Mouse (Mus musculus): ENCODE data around the gene BC037034.
"Not testable (repeated sequence)": the region's sequence is repeated elsewhere in the genome, so short reads cannot be mapped to it uniquely, and the experiment has no call there.

The BC037034 gene

DNA sequence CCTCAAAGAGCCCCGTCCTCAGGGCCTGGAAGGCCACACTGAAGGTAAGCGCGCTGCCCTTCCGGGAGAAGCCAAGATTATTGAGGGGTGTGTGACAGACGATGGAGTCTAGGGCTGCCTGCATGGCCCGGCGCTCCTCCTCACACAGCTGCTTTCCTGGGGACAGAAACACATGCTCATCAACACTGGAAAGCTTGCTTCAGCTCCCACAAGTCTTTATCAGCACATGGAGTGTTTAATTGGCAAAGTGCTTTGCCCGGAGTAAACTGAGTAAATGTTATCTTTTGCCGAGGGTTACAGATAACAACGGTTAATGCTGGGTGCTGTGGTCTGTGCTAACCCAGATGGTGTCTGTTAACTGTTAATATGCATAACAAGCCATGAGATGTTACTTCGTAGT, 3.0 kb downstream of the BC037034 start:
- no peak for DNase-seq

DNA sequence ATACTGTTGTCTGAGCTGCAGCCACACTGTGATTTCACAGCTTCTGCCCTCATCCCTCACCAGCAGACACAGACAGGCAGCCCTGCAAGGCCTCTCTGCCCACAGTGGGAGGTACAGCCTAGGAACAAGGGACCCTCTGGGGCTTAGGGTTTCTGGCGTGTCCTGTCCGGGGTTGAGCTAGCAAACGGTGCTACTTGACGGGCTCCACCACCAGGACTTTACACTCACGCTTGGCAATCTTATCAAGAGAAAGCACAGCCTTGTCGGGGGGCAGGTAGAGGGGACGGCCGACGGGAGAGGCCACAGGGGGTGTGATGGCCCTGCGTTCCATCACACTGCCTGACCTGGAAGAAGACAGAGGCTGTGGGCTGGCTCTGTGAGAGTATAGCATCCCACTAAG, 3.8 kb downstream of the BC037034 start:
- no peak for DNase-seq

DNA sequence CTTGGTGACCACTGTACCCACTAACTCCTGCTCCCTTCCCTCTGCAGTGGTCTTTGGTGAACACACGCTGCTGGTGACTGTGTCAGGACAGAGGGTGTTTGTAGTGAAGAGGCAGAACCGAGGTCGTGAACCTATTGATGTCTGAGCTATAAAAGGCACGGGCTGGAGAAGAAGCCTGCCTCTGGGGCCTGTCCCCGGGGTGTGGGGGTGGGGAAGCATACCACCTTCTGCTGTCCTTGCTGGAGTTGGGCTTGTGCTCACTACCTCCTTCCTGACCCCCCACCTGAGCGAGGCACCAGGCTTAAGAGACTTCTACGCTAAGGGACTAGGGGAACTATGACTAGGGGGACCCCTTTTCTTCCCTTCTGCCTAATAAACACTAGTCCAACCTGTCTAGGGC, 4.8 kb downstream of the BC037034 start:
- DNase-seq, result no peak

DNA sequence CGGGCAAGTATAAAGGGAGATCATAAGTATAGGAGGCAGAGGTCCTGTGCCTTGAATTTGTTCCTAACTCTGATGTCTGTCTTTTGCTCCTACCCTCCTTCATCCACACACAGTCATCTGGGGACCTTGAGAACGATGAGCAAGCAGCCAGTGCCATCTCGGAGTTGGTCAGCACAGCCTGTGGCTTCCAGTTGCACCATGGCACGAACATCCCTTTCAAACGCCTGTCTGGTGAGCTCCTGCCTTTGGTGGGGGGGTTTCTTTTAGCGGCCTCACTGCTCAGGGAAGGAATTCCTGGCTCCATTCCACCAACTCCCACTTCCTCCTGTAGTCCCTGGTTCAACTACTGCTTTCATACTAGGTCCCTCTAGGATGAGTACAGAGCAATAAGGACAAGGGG, 5.3 kb downstream of the BC037034 start:
- no peak for DNase-seq

DNA sequence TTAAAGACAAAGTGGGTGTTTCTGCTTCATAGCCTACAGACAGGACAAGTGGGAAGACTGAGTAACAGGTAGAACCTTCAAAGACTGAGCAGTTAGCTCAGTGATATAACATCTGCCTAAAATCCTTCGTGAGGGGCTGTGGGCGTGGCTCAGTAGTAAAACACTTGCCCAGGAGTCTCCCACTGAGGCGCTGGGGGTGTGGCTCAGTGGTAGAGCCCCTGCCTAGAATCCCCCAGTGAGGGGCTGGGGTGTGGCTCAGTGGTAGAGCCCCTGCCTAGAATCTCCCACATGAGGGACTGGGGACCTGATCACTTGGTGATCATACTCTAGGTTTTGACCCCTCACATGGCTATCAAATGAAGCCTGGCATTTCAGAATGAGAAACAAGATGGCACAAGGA, 5.8 kb downstream of the BC037034 start:
- DNase-seq, result peak; percentile 26

DNA sequence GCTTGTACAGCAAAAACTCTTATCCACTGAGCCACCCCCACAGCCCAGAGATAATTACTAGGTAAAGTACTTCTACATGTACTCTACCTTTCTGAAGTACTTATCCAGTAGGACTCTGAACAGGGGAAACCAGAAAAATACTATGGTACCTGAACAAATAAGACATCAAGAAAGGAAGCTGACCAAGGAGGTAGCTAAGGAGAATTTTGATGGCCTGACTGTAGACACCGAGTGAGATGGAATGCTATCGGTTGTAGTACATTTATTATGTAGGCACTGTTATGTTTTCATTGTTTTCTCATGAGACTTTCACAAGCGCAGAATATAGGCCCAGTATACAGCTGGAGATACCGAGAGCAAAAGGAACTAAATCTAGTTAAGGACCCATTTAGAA, 6.3 kb downstream of the BC037034 start:
- no peak for DNase-seq

DNA sequence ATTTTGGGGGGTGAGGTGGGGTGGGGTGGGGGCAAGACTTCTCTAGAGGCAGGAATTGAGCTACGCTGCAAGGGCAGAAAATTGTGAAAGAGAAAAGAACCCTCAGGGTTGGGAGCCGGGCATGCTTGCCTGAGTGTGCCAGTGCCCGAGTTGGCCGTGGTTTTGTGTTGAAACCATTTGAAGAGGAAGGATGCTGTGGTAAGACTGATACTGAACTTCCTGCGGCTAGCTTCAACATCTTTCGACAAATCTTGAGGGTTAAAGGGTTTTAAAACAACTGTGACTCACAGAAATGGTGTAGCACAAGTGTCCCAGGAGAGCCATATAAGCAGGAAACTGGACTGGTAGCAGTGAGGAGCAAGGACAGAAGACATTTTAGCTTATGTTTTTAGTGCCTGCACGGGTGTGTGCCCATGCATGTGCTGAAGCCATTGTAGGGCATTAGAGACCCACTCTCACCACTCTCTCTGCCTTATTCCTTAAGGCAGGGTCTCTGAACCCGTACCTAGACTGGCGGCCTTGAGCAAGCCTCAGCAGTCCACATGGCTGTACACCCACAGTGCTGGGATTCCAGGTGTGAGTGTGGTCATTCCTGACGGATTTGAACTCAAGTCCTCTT, 6.8 kb downstream of the BC037034 start:
- DNase-seq, result no peak

DNA sequence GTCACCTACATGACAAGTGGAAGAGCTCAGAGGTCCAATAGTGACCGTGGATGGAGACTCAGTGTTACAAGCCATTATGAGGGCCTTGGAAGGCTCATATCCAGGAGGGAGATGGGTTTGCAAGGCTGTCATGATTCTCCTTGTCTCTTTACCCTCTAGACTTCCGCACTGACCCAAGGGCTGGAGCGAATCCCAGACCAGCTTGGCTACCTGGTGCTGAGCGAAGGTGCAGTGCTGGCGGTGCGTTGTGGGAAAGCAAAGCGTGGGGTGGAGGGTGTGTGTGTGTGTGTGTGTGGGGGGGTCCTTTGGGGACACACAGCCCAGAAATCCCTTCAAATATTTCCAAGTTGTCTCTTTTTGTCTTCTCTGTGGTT, 7.8 kb downstream of the BC037034 start:
- DNase-seq, result no peak

DNA sequence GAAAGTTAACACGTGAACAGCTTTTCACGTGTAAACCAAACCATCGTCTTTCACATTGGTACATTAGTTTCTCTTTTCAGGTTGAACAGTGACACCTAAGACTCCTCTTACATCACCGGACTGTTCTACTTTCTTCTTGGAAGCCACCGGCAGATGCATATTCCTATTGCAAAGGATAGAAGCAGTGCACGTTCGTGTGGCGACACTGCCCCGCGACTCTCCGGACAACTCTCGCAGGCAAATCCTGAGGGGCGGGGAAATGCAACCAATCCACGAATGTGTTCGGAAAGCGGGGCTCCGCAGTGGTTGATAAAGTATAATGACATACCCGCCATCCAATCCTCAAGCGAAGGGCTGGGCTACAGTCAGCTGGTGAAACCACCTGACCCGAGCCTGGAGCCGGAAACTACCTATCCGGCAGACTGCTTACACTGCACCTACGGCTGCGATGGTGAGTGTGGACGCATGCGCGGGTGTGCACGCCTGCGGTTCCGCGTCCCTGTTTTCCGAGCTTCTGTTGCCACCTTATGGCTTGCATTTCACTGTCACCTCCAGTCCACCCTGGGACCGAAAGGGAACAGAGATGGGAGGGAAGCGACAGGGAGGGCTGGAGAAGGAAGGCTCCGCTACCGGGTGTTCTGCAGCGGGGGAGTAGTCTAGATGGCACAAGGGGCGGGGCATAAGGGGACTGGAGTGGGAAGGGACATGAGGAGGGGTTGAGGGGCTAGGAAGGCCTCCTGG, 8.3 kb downstream of the BC037034 start, which contains the start of gene Lamtor4:
TSS of gene Lamtor4 (plus strand) at position 130 of the 741 bp plus-strand sequence.
- peak; percentile 98 for DNase-seq

DNA sequence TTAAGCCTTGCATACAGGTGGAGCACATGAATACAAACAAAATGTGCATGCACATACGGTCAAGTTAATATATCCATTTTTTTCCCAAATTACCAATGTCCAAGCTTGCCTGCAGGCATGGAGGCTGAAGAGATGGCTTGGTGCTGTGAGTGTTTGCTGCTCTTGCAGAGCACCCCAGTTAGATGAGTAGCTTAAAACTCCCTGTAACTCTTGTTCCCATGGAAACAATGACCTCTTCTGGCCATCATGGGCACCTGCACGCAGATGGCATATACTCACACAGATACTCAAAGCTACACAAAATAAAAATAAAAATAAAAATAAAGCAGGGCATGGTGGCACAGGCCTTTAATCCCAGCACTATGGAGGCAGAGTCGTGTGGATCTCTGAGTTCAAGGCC, 10.8 kb downstream of the BC037034 start:
- no peak for DNase-seq

DNA sequence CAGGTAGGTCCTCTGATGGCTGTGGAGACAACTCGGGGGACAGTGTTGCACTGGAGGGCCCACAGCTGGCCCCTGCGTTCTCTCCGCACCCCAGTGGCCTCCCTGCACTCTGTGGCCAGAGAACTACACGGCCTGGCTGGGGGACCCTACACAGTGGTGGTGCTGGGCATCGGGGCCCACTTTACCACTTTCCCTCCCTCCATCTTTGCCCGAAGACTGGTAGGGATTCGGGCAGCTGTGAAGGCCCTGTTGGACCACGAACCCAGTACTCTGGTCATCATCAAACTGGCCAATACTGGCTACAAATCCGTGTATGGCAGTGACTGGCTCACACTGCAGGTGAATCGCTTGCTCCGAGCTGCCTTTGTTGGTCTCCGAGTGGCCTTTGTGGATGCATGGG, 12.7 kb downstream of the BC037034 start:
- DNase-seq, result no peak

DNA sequence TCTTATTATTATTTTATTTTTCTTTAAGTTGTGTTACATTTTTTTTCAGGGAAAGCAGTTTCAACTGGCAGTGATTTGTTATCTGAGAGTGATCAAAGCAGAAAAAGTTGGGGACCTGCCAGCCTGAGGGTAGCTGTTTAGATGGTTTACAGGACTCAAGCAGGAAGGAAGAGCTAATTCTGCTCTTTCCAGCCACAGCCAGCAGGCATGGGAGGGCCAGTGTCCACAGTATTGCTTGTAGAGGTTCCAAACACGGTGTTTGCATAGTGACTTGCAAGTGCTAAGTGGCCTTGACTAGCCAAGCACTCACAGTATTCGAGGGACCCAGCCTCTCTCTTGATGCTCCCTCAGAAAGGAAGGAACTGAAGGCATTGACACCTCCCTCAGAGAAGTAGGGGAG, 22.3 kb downstream of the BC037034 start:
- no peak for DNase-seq

DNA sequence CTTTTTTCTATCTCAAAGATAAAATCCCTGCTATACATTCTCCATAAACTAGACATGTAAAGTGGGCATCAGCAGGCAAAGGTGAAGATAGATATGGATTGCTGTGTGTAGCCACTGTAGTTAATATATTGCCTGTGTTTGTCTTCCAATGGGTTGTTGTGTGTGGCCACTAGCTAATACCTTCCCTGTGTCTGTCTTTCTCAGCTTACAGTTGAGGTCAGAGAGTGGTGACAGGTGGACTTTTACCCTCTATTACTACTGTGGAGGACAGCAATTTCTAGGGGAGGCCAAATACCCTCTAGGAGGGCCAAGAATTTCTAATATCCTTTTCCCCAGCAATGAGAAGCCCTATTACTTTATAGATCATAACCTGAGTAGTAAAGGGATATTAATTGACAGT, 29.6 kb downstream of the BC037034 start:
- no peak for DNase-seq

DNA sequence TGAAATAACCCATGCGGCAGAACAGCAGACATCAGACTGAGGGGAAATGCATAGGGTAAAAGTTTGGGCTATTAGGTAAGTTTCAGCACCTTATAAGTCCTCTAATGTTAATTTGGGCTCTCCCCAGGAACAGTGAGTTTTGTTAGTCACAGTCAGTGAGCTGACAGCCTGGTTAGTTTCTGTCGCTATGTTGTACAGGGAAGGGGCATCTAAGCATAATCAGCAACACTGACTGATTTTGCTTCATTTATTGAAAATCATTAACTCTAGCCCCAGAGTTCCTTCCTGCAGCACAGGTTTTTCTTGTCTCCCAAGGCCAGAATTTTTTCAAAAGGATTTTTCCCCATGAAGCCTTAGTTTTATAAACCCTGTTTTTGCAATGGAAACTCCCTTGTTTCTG, 30.1 kb downstream of the BC037034 start:
- DNase-seq, result no peak

DNA sequence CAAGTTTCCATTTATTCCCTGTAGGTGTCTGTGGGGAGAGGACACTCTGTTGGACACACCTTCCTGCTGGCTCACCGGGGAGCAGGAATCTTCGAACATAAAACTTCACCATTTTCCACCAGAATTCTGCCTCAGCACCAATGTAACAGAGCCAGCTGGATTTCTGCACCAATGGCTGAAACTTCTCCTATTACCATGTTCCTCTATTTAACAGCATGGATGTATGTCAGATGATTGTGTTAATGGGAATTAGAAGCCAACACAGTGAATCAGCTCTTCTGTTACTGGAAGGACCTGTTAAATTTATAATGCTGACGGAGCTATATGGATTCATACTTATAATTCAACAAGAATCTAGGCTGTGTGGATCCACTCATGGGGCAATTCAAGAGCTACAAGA, 34.3 kb downstream of the BC037034 start:
- no peak for DNase-seq

DNA sequence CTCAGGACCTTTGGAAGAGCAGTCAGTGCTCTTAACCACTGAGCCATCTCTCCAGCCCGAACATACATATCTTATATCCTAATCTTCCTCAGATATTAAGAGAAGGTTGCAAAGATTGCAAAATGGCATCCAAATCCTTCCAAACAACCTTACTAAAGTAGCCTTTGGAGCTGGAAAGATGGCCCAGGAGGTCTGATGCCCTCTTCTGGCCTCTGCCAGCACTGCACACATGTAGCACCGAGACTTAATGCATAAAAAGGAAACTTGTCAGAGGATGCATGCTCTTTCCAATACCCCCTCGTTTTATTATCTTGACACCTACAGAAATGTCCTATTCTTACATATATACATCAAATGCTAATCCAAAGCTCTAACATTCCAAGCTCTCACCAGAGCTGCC, 35.8 kb downstream of the BC037034 start:
- DNase-seq, result no peak

DNA sequence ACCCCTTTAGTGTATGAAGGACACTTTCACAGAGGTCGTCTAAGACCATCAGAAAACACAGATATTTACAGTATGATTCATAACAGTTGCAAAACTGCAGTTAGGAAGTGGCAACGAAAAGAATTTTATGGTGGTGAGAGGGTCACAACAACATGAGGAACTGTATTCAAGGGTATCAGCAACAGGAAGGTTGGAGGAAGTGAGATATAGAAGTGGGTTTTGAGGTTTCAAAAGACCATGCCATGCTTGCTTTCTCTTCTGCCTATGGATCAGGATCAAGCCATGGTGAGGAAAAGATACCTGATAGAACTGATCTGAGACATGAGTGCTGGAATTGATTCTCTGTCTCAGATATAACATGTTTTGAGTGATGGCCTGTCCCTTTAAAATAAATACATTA, 36.5 kb downstream of the BC037034 start:
- DNase-seq, result no peak

DNA sequence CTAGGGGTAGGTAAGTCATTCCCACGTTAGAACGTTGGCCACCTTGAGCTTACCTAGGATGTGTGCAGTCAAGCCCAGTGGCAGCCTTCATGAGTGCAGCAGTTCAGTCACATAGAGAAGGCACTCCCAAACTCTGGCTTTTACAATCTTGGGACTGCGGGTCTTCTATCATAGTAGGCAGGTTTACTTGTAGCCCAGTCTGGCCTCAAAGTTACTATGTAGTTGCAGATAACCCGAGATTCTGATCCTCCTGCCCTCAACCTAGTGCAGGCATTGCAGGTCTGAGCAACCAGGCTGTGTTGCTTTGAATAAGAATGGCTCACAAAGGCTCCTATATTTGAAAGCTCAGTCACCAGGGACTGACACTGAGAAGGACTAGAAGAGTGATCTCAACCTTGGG, 37.3 kb downstream of the BC037034 start:
- DNase-seq, result no peak

DNA sequence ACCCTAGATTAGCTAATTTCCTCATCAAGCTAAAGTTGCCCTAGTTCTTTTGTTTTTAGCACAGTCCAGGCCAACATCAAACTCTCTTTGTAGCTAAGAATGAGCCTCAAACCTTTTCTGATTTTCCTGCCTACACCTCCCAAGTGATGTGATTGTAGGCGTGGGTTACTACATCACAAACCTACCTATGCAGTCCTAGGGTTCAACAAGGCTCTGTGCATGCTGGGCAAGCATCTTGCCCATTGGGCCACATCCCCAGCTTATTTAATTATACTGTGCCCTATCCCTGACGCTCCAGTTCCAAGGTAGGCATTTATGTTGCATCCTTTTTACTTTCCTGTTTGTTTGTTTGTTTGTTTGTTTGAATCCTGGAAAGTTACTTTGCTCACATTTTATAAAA, 38.1 kb downstream of the BC037034 start, which contains the start of gene Nxpe5:
TSS of gene Nxpe5 (plus strand) at position 199 of the 400 bp plus-strand sequence.
- no peak for DNase-seq

DNA sequence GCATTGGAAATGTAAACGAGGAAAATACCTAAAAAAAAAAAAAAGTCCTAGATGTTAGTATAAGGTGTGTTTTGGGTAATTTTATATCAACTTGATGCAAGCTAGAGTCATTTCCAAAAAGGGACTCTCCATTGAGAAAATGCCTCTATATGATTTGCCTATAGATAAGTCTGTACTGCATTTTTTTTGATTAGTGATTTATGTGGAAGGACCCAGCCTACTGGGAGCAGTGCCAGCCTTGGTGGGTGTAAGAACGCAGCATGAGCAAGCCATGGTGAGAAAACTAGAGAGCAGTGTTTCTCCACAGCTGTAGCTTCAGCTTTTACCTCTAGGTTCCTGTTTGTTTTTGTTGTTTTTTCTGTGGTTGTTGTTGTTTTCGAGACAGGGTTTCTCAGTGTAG, 40.5 kb downstream of the BC037034 start:
- no peak for DNase-seq

DNA sequence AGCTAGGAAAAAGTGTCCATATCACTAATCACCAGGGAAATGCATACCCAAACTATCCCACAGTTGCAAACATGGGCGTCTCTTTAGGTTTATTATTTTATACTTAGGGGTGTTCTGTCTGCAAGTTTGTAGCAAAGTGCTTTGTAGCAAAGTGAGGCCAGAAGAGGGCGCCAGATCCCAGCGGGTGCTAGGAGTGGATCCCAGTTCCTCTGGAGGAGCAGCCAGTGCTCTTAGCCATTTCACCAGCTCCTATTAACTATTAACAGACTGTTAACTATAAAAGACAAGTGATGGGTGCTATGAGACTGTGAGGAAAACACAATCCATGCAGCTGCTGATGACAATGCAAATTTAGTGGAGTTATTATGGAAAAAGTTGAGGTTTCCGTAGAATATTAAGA, 41.7 kb downstream of the BC037034 start:
- DNase-seq, result peak; percentile 64

DNA sequence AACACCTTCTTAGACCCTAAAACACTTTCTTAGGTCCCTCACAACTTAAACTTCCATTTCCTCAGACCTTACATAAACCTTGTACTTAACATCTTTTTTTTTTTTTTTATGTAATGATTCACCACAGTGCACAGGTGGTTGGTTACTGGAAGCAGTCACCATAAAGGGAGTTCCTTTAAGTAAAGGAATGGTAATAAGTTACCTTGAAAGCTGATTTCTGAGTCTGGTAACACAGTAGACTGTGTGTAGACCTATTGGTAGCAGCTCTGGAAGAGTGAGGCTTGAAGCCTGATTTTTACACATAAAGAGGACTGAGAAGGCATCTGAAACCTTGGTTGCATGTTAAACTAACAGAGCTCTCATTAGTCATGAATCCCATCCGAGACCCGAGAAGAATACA, 44.0 kb downstream of the BC037034 start:
- DNase-seq, result no peak

DNA sequence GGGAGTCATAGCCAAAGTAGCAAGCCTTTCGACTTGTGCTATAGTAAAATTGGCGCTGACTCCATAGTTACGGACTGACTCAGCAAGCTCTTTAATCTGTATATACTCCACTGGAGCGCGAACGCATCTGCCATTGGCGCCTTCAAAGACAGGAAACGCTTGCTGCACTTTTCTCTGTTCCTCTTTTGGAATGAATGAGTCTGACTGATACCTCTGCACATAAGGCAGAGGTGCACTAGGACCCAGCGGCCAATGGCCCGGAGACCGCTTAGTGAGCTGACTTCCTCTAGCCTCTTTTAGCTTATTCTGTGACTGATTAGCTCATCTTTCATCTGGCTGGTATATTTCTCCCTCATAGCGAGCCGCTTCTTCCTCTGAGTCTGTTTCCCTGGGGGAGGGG, 47.2 kb downstream of the BC037034 start:
- not testable (repeated sequence) for DNase-seq
